Mouse (Mus musculus) CH12F3 (cell line): ENCODE data around the gene Fbxo46.

Experiments
- in situ Hi-C: fragments of 300-500 bp; cut with MboI; formaldehyde crosslinking; loops from 2 replicates; pipeline ENCODE4 v1.14.3; 2020; ENCODE audit warnings: low sequenced_read_pairs

Gene Fbxo46

GRCm38 (mm10) chr7:19092381-19093173 is 27.1 kb upstream of the Fbxo46 start:
- in situ Hi-C loops, result no loop called here

GRCm38 (mm10) chr7:19093174-19093521 is 26.5 kb upstream of the Fbxo46 start:
- in situ Hi-C loops, result no loop called here

GRCm38 (mm10) chr7:19093537-19094385 is 25.9 kb upstream of the Fbxo46 start:
- in situ Hi-C loops, result no loop called here

- in situ Hi-C loops, result no loop called here
Measured at GRCm38 (mm10) chr7:19094471-19094825, 25.2 kb upstream of the Fbxo46 start, which contains the start of gene Six5. Gene Six5 (plus strand): TSS chr7:19094594.

GRCm38 (mm10) chr7:19094826-19095750 is 24.6 kb upstream of the Fbxo46 start:
- in situ Hi-C loops, result no loop called here

GRCm38 (mm10) chr7:19095751-19096110 is 23.9 kb upstream of the Fbxo46 start:
- in situ Hi-C loops, result no loop called here

GRCm38 (mm10) chr7:19096421-19096976 is 23.2 kb upstream of the Fbxo46 start:
- in situ Hi-C loops, result no loop called here

GRCm38 (mm10) chr7:19097217-19097616 is 22.4 kb upstream of the Fbxo46 start:
- in situ Hi-C loops, result no loop called here

- in situ Hi-C loops, result no loop called here
Measured at GRCm38 (mm10) chr7:19097863-19098262, 21.8 kb upstream of the Fbxo46 start.

- in situ Hi-C loops, result no loop called here
Measured at GRCm38 (mm10) chr7:19098811-19099210, 20.8 kb upstream of the Fbxo46 start.

- in situ Hi-C loops, result no loop called here
Measured at GRCm38 (mm10) chr7:19100290-19100689, 19.4 kb upstream of the Fbxo46 start.

GRCm38 (mm10) chr7:19103741-19104140 is 15.9 kb upstream of the Fbxo46 start:
- in situ Hi-C loops, result no loop called here

GRCm38 (mm10) chr7:19104486-19104885 is 15.2 kb upstream of the Fbxo46 start:
- in situ Hi-C loops, result no loop called here

GRCm38 (mm10) chr7:19107436-19107835 is 12.2 kb upstream of the Fbxo46 start:
- in situ Hi-C loops, result no loop called here

- in situ Hi-C loops, result no loop called here
Measured at GRCm38 (mm10) chr7:19109565-19109964, 10.1 kb upstream of the Fbxo46 start.

- in situ Hi-C loops, result no loop called here
Measured at GRCm38 (mm10) chr7:19118028-19118771, 1.5 kb upstream of the Fbxo46 start, which contains the start of gene Gm4969. Gene Gm4969 (minus strand): TSS chr7:19118368.

- in situ Hi-C loops, result no loop called here
Measured at GRCm38 (mm10) chr7:19119083-19119482, 576 bp upstream of the Fbxo46 start.

GRCm38 (mm10) chr7:19121686-19122085 is 2.0 kb downstream of the Fbxo46 start:
- in situ Hi-C loops, result no loop called here

- in situ Hi-C loops, result no loop called here
Measured at GRCm38 (mm10) chr7:19124713-19125112, 5.1 kb downstream of the Fbxo46 start.

GRCm38 (mm10) chr7:19127744-19128143 is 8.1 kb downstream of the Fbxo46 start:
- in situ Hi-C loops, result no loop called here
